Mouse (Mus musculus): ENCODE measurements at regions not wholly inside any gene's neighbourhood (a gene's known extent, or its start where the extent isn't known, plus 50 kb on each side); places are given as distances from the start of the nearest gene placed in this dataset.

DNA sequence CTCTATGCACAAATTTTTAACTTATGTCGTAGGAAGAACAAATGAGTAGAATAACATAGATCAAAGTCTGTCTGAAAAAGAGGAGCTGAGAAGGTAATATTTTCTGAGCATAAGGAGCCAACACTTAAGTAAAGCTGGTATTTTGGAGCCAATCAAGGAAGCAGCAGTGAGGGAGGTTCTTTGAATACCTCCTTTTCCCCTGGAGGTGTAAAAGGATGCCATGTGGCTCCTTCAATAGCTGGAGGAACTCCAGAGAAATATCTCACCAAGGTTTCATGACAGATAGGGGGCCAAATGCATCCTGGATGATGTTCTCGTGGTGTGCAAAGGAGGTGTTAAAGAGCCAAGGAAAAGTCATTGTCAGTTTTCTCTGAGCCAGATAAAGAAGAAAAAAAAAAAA is 115.6 kb upstream of the Prkd1 start:
- no peak for TF ChIP-seq POLR2A (IDR thresholded peaks at IDR 0.05; ENCODE audit: low read depth, low read length)
- no peak for TF ChIP-seq CTCF (IDR thresholded peaks at IDR 0.05; ENCODE audit: extremely low read depth, insufficient read depth, insufficient read length, insufficient replicate concordance)

Data from spleen, adult 2 months (tissue).